Mouse (Mus musculus): ENCODE data around the gene Ttc21a.
"Not testable (repeated sequence)": the region's sequence is repeated elsewhere in the genome, so short reads cannot be mapped to it uniquely, and the experiment has no call there.

Ttc21a gene

DNA sequence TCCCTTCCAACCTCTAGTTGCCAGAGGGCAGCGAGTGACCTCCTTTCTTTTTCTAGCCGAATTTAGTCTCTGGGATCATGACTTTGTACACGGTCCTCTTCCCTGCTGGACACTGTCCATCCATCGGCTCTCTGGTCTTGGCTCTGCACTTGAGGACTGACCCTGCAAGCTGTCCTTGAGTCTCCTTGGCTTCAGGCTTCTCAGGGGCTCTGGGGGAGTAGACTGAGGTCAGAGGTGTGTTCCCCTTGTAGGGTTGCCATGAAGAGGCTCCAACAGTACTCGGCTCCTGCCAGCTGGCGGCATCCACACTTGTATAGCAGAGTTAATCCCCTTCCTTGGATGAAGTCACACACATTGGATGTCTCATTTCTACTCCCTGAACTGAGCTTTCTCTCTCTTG is 62.2 kb downstream of the Ttc21a start:
- DNase-seq (ENCODE audit: low spot score) = no peak

DNA sequence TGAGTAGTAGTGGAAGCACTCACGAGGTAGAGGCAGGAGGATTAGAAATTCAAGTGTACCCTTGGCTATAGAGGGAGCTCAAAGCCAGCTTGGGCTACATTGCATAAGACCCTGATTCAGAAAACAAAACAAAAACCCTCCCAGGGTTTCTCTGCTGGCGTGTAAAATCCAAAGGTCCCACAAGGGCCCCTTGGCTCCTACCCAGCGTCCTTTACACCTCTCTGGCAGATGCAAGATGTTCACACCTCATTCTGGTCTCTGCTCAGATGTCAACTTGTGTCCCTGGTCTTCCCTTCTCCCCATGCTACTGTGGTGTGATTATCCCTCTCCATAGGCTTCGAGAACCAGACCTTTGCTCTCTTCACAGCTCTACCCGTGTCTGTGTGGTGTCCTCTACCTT is 63.4 kb downstream of the Ttc21a start:
- no peak for DNase-seq (ENCODE audit: low spot score)

DNA sequence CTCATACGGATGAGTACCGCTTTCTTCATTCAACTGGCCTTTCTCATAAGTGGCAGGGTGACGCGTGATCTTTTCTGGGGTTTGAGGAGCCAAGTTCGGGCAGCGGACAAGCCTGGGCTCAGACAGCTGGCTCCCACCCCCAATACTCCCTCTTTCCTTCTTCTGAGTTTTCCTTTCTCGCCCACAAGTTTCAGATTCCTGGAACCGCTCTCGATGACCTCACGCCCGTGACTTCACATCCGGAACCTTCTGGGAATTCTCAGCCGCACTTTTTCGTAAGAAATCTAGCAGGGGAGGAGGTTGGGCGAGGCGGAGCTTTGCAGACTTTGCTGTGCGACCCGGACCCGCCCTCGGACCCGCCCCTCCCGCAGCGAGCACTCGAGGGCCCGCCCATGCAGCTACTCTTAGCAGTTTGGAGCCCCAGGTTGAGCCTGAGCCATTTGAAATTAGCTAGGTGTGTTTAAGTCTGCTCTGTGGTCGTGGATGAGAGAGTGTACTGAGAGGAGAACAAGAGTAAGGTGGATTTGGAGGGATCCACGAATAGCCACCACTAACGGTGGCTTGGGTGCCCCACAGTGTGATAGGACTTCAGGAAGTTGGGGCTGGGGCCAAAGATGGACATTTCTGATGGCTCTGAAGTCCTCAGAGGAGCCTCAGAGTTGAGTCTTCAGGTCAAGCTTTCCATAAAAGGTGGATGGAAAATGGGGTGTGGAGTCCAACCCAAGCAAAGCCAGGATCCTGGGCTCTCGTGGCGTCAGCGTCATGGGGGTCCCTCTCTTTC is 64.7 kb downstream of the Ttc21a start:
- no peak for DNase-seq (ENCODE audit: low spot score)

DNA sequence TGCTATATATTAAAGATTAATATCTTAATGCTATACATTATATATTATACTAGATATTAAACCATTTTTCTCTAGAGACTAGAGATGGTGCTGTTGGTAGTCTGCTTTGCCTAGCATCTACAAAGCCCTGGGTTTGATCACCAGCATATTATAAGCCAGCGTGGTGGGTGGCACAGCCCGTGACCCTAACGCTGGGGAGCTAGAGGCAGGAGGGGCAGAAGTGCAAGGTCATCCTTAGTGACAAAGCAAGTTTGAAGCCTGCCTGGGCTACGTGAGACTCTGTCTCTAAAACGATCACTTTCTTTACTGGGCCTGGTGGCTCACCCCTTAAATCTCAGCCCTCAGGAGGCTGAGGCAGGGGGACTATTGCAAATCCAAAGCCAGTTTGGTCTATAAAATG is 65.5 kb downstream of the Ttc21a start:
- no peak for DNase-seq (ENCODE audit: low spot score)

DNA sequence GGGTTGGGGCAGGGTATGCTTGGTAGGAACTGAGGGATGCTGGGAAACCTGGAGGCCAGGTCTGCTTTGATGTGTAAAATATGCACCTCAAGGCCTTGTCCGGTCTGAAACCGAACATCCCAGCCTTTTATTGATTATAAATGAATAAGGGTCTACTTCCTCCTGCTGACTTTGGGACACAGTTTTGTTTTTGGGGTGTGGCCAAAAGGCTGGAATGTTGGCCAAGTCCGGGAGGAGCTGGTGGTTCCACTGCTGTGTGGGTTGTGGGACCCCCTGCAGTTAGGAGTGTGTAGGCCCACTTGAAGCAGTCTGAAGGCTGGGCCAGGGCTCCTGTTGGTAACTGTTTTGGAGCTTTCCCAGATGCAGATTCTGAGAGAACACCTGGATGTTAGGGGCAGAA is 68.5 kb downstream of the Ttc21a start:
- DNase-seq (ENCODE audit: low spot score) = no peak

DNA sequence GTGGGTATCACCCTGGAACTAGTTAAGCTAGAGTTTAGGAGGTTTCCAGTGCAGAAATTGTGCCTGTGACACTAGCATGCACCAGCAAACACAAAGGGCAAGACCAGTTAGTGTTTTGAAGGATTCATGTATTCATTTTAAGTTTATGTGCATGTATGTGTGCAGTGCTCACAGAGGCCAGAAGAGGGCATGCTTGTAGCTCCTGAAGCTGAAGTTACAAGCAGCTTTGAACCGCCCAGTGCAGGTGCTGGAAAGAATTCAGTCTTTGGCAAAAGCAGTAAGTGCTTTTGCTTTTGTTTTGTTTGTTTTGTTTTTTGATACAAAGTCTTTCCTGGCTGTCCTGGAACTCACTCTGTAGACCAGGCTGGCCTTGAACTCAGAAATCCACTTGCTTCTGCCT is 70.4 kb downstream of the Ttc21a start:
- DNase-seq (ENCODE audit: low spot score) = no peak

DNA sequence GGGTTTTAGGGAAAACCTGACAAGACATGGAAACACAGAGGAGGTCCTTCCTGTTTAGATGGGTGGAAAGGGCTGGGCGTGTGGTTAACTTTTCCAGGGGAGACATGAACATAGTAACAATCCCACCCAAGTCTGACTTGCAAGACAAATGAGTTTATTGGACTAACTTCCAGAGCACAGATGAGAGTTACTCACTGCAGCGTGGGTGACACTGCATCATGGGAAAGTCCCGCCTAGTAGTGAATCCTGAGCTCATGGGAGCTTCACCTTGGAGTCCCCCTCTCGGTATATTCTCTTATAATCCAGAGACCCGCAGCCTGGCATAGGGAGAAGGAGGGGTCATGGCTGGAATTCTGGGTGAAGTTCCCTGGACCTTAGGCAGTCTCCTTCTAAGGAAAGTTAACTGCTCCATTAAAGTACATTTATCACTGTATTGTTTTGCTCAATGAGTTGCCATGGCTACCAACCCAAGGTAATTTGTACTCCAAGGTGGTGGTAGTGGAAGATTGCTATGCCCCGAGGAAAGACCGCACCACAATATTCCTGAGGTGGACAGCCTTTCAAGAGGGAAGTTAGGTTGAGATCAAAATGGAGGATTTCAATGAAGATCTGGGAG is 71.9 kb downstream of the Ttc21a start:
- DNase-seq (ENCODE audit: low spot score) = no peak

DNA sequence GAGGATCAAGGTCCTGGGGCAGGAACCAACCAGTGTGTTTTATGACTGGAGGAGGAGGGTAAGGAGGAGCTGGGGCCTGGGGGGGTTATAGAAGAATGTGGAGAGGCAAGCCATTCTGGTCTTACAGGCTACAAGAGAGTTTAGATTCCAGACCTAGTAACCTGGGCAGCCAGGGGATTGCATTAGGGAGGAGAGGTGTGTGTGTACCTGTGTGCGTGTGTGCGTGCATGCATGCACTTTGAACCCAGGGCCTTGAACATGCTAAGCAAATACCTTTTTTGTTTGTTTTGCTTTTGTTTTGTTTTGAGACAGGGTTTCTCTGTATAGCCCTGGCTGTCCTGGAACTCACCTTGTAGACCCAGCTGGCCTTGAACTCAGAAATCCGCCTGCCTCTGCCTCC is 72.5 kb downstream of the Ttc21a start:
- no peak for DNase-seq (ENCODE audit: low spot score)

DNA sequence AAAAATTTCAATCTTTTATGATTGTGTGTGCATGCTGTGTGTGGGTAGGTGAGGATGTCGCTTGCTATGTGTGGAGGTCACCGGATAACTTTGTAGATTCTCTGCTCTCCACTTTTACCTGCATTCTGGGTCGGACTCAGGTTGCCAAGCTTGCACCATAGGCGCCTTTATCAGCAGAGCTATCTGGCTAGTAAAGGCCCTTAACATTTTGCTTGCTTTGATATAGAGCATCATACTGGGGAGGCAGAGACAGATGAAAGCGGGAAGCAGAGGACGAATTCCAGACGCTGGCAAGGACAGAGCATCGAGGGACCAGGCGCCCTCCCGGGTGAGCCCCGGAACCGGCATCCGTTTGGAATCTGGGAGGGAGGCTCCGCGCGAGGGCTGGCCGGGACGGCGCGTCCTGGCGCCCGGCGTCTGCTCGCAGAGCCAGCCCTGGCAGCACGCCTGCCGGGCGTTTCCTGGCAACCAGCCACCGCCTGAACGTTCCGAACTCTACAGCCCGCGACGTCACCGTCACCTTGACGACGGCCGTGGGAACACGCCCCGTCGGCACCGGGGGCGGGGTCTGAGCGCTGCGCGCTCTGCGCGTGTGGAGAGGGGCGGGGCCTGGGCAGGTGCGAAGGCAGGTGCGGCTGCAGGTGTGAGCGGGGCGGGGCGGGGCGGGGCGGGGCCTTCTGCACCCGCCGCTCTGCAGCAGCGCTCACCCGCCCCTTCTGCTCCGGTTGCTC is 73.5 kb downstream of the Ttc21a start:
- peak; percentile 96 for DNase-seq (ENCODE audit: low spot score)

DNA sequence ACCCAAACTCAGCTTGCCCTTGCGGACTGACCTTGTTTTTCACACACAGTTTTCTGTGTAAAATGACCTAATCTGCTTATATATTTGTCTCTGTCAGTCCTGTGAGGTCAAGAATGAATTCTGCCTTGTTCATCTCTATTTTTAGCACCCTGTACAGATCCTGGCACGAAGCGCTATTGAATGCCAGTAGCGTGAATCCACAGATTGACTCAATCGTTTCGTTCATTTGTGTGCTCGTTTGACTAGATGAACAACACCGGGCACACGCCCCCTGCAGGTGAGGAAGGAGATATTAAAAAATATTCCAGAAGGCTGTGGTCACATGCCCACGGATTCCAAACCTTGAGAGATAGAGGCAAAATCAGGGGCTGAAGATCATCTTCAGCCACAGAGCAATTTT is 74.1 kb downstream of the Ttc21a start:
- peak; percentile 74 for DNase-seq (ENCODE audit: low spot score)

DNA sequence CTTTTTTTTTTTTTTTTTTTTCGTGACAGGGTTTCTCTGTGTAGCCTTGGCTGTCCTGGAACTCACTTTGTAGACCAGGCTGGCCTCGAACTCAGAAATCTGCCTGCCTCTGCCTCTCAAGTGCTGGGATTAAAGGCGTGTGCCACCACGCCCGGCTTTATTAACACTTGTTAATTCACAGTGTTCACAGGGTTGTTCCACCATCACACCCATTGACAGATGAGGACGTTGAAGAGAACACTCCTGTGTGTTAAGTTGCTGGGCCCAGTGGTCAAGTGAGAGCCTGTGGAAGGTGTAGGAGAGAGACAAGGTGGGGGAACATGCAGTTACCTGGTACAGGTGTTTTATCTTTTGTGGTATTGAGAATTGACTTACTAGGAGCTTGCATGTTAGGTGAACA is 74.8 kb downstream of the Ttc21a start:
- not testable (repeated sequence) for DNase-seq (ENCODE audit: low spot score)

DNA sequence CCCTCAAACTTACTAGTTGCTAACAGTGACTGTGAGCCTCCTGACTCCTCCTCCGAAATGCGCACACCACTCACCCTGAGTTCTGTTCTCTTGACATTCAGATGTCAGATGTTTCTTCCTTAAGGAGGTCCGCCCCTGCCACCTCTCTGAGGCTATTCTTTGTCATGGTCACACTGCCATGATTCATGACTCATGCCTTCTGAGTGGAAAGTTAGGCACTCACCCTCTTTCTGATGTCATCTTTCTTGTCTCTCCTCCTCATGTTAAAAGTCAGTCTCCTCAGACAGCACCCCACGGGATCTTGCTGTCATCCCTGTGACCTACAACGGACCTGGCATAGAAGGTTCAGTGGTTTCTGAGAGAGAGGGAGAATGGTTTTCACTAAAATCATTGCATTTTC is 75.4 kb downstream of the Ttc21a start:
- no peak for DNase-seq (ENCODE audit: low spot score)

DNA sequence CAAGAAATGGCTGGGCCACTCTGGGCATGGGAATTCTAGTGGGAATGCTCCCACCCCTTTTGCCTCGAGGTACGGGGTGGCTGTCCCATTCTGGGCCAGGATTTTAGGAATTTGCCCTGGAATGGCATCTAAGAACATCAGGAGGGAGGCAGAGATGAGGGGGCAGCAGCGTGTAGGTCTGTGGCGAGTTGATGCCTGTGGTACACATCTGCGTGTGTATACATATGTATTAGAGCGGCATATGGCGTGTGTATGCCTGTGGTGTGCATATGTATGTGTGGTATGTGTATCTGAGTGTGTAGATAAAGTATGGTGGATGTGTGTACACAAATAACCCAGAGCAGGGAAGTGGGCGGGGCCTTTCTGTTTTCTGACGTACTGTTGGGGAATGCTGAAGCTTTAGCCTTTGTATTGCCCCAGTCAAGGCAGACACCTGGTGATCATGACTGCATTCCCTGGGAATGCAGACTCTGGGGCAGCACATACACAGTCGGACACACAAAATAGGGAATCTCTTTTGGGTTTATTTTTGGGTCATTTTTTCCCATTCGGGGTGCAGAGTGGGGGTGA is 75.9 kb downstream of the Ttc21a start:
- no peak for DNase-seq (ENCODE audit: low spot score)

DNA sequence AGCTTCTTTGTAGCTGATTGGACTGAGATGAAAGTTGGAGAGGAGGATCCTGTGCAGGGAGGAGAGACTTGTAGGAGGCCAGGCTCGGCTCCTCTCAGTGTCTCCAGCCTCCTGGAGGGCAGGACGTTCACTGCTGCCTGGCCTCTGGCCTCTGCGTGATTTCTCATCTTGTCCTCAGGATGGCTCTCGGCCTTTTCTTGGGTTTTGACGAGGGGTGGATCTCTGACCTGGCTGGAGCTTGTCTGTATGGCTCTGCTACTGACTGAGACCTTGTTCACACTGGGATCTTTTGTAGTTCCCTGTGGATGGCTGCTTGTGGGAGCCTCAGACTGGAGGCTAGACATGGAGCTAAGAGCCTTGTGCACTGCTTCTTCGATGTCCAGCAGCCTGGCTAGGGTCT is 77.4 kb downstream of the Ttc21a start:
- no peak for DNase-seq (ENCODE audit: low spot score)

DNA sequence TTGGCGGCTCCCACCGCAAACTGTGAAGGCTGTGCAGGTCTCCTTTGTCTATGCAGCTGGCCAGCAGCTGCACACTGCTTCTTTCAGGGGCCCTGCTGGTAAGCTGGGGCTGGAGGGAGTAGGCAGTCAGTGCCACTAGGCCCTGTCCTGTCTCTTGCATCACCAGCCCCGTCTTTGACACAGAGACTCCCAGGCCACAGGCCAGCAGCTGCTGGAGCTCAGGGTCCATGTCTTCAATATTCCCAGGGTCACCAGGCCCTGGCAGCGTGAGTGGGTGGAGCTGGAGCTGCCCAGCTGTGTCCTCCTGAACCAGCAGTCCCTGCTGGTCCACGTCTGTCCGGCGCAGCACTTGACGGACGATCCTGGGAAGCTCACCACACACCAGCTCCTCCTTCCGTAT is 79.5 kb downstream of the Ttc21a start:
- no peak for DNase-seq (ENCODE audit: low spot score)

Data from left cerebral cortex, adult 11 months (tissue).